Mouse (Mus musculus) large intestine, adult 2 months (tissue): ENCODE data around the gene Smim1. TPM values are rescaled to one million over a fixed set of nuclear protein-coding genes. Genes with fewer than 3 reads are reported as not detected.

Source experiments
- DNase-seq: peaks from one replicate; pipeline ENCODE4 v3.0.0-alpha.2; 2012; ENCODE audit warnings: low read depth, low spot score
- WGBS: fragments of 180-500 bp; shearing (Covaris S2); methylation state at CpG from one replicate; pipeline ENCODE4 v1.1.7; 2018; 5-methylcytosine and 5-hydroxymethylcytosine counted together
- polyA plus RNA-seq: library from polyadenylated mRNA; depleted of rRNA; stranded (reverse); fragments of >200 nt; gene quantifications from 2 replicates; pipeline ENCODE4 v1.2.3, GENCODE M21; 2012; rRNA removed

The Smim1 gene
- 13.5 and 15.6 TPM in 2 replicates for polyA plus RNA-seq

GRCm38 (mm10) chr4:154025641-154026440, at the start of gene Smim1:
Smim1 (minus strand) TSS chr4:154026230.
- DNase-seq, result no peak

GRCm38 (mm10) chr4:154071941-154072340, 45.9 kb upstream of the Smim1 start:
- DNase-seq, result no peak
- WGBS, result 16% methylated on average over 16 of the region's 16 CpGs

More at GRCm38 (mm10) chr4:154025641-154026440, at the start of gene Smim1:
- 2% methylated on average over 33 of the region's 33 CpGs for WGBS

- WGBS, result 2% methylated on average over 16 of the region's 20 CpGs
- DNase-seq, result no peak
Observed at GRCm38 (mm10) chr4:154071521-154071920, 45.5 kb upstream of the Smim1 start.

- no peak for DNase-seq
- WGBS, result 2% methylated on average over 5 of the region's 5 CpGs
Observed at GRCm38 (mm10) chr4:154070896-154071295, 44.9 kb upstream of the Smim1 start.

GRCm38 (mm10) chr4:154064827-154065773, 39.1 kb upstream of the Smim1 start:
- 58% methylated on average over 14 of the region's 14 CpGs for WGBS
- no peak for DNase-seq

- 50% methylated on average over 4 of the region's 4 CpGs for WGBS
- DNase-seq, result no peak
Observed at GRCm38 (mm10) chr4:154057696-154058095, 31.7 kb upstream of the Smim1 start.

GRCm38 (mm10) chr4:154056661-154057060, 30.6 kb upstream of the Smim1 start:
- no peak for DNase-seq
- whole genome bisulfite sequencing, result 38% methylated on average over 2 of the region's 2 CpGs

- WGBS, result 63% methylated on average over 2 of the region's 2 CpGs
- no peak for DNase-seq
Observed at GRCm38 (mm10) chr4:154056046-154056445, 30.0 kb upstream of the Smim1 start.

GRCm38 (mm10) chr4:154055482-154055881, 29.5 kb upstream of the Smim1 start:
- 86% methylated on average over 7 of the region's 7 CpGs for WGBS
- no peak for DNase-seq

GRCm38 (mm10) chr4:154053065-154053464, 27.0 kb upstream of the Smim1 start:
- no peak for DNase-seq
- WGBS, result 57% methylated on average over 4 of the region's 4 CpGs

GRCm38 (mm10) chr4:154051401-154051800, 25.4 kb upstream of the Smim1 start:
- 89% methylated on average over 3 of the region's 3 CpGs for WGBS
- no peak for DNase-seq

GRCm38 (mm10) chr4:154045837-154046236, 19.8 kb upstream of the Smim1 start:
- no peak for DNase-seq
- 70% methylated on average over 5 of the region's 5 CpGs for WGBS

GRCm38 (mm10) chr4:154042577-154042976, 16.5 kb upstream of the Smim1 start, which contains the start of gene Ccdc27:
Ccdc27 (minus strand) TSS chr4:154042677.
- DNase-seq, result no peak
- 77% methylated on average over 9 of the region's 9 CpGs for WGBS

- DNase-seq, result no peak
- WGBS, result 17% methylated on average over 3 of the region's 3 CpGs
Observed at GRCm38 (mm10) chr4:154037123-154037522, 11.1 kb upstream of the Smim1 start.

- no peak for DNase-seq
Observed at GRCm38 (mm10) chr4:154028646-154029045, 2.6 kb upstream of the Smim1 start.

- WGBS, result 79% methylated on average over 7 of the region's 7 CpGs
- no peak for DNase-seq
Observed at GRCm38 (mm10) chr4:154028066-154028465, 2.0 kb upstream of the Smim1 start.

GRCm38 (mm10) chr4:154026441-154026761, 371 bp upstream of the Smim1 start:
- no peak for DNase-seq
- 16% methylated on average over 2 of the region's 2 CpGs for WGBS

- WGBS, result 58% methylated on average over 17 of the region's 17 CpGs
- no peak for DNase-seq
Observed at GRCm38 (mm10) chr4:154024729-154025521, 1.1 kb downstream of the Smim1 start.

- 27% methylated on average over 8 of the region's 8 CpGs for WGBS
- DNase-seq, result no peak
Observed at GRCm38 (mm10) chr4:154023754-154024601, 2.1 kb downstream of the Smim1 start.
